Mouse (Mus musculus): Measurements from ENCODE around the gene Xpo6. TPM values are rescaled to one million over a fixed set of nuclear protein-coding genes. Genes with fewer than 3 reads are reported as not detected.

The Xpo6 gene
- polyA plus RNA-seq, 1 experiment: 65.0 TPM

GRCm38 (mm10) chr7:126167426-126167825 is 32.9 kb downstream of the Xpo6 start:
- H3K36me3 ChIP-seq (ENCODE audit: control insufficient read depth, insufficient read depth): peaks cover 25% of the 10 kb centered on the region
- H3K27me3 ChIP-seq (ENCODE audit: control insufficient read depth, insufficient read depth, insufficient read length): no peaks in the 10 kb centered on the region
- TF ChIP-seq CTCF (IDR thresholded peaks at IDR 0.05; ENCODE audit: control insufficient read depth, insufficient read depth, insufficient read length): no peak
- peaks cover 5% of the 10 kb centered on the region for H3K79me3 ChIP-seq (ENCODE audit: low read depth)
- no peak overlapping the region for H3ac ChIP-seq (ENCODE audit: control insufficient read depth, insufficient read length, low read depth)
- H3K79me2 ChIP-seq (ENCODE audit: control insufficient read depth, insufficient read depth): peaks cover 21% of the 10 kb centered on the region
- no peak overlapping the region for H3K4me3 ChIP-seq (ENCODE audit: insufficient read depth, poor library complexity, severe bottlenecking)

GRCm38 (mm10) chr7:126166571-126166970 is 33.7 kb downstream of the Xpo6 start:
- H3K79me2 ChIP-seq (ENCODE audit: control insufficient read depth, insufficient read depth): peaks cover 12% of the 10 kb centered on the region
- TF ChIP-seq USF1 (IDR thresholded peaks at IDR 0.05; ENCODE audit: low read depth): no peak
- no peak for TF ChIP-seq MAX (IDR thresholded peaks at IDR 0.05)
- TF ChIP-seq MYOG (IDR thresholded peaks at IDR 0.05; ENCODE audit: control insufficient read depth, extremely low read depth, insufficient read length): no peak
- no peak for TF ChIP-seq MYOD1 (IDR thresholded peaks at IDR 0.05; ENCODE audit: control insufficient read depth, insufficient read length, low read depth)
- TF ChIP-seq CTCF (IDR thresholded peaks at IDR 0.05; ENCODE audit: control insufficient read depth, insufficient read depth, insufficient read length): no peak
- no peak for TF ChIP-seq CEBPB (IDR thresholded peaks at IDR 0.05; ENCODE audit: low read depth)
- no peak for TF ChIP-seq FOSL1 (IDR thresholded peaks at IDR 0.05; ENCODE audit: insufficient read depth, low read length, poor library complexity, severe bottlenecking)
- H3ac ChIP-seq (ENCODE audit: control insufficient read depth, insufficient read length, low read depth): no peak overlapping the region
- H3K36me3 ChIP-seq (ENCODE audit: control insufficient read depth, insufficient read depth): peaks cover 25% of the 10 kb centered on the region
- H3K4me3 ChIP-seq (ENCODE audit: insufficient read depth, poor library complexity, severe bottlenecking): no peak overlapping the region
- peaks cover 5% of the 10 kb centered on the region for H3K79me3 ChIP-seq (ENCODE audit: low read depth)
- H3K27me3 ChIP-seq (ENCODE audit: control insufficient read depth, insufficient read depth, insufficient read length): no peaks in the 10 kb centered on the region

DNA sequence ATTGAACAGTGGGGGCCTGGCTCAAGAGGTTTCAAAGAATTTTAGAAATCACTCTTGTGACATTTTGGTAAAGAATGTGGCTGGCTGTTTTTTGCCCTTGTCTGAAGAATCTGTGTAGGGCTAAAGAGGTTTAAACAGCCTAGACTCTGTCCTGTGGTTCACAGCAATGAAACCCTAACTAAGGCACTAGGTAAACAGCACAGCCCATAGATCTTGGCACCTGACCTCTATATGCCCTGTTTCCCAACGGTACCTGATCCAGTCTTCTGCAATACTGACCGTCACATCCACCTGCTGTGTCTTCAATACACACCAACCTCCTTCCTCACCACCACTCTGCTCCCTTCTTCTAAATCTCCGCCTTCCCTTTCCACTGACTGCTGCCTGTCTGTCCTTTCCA is 42.1 kb downstream of the Xpo6 start:
- no peak overlapping the region for H3K4me3 ChIP-seq (ENCODE audit: insufficient read depth, poor library complexity, severe bottlenecking)

DNA sequence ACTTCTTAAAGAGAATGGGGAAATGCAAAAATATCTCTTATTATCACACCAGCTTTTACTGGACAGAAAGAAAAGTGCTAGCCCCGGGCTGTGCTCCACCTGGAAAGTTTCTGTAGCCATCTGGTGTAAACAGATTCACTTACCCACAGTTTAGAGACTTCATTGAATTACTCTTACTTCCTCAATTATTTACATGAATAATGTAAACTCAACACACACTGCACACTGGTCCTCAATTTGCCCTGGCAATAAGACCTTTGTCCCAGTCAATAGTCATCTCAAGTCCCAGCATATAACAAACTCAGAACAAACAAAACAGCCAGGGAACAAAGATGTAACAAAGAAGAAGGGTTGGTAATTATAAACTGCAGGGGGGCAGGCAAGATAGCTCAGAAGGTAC is 44.6 kb downstream of the Xpo6 start:
- H3K79me2 ChIP-seq (ENCODE audit: control insufficient read depth, insufficient read depth): no peaks in the 10 kb centered on the region
- H3K4me3 ChIP-seq (ENCODE audit: insufficient read depth, poor library complexity, severe bottlenecking): no peak overlapping the region
- H3K27me3 ChIP-seq (ENCODE audit: control insufficient read depth, insufficient read depth, insufficient read length): no peaks in the 10 kb centered on the region
- H3K79me3 ChIP-seq (ENCODE audit: low read depth): no peaks in the 10 kb centered on the region
- peaks cover 48% of the 10 kb centered on the region for H3K36me3 ChIP-seq (ENCODE audit: control insufficient read depth, insufficient read depth)
- TF ChIP-seq MYOG (IDR thresholded peaks at IDR 0.05; ENCODE audit: control insufficient read depth, extremely low read depth, insufficient read length) (no peak), CTCF (IDR thresholded peaks at IDR 0.05; ENCODE audit: control insufficient read depth, insufficient read depth, insufficient read length) (no peak), MYOD1 (IDR thresholded peaks at IDR 0.05; ENCODE audit: control insufficient read depth, insufficient read length, low read depth) (no peak), FOSL1 (IDR thresholded peaks at IDR 0.05; ENCODE audit: insufficient read depth, low read length, poor library complexity, severe bottlenecking) (no peak)
- H3ac ChIP-seq (ENCODE audit: control insufficient read depth, insufficient read length, low read depth): no peak overlapping the region

More for the DNA sequence above, 42.1 kb downstream of the Xpo6 start:
- no peaks in the 10 kb centered on the region for H3K79me2 ChIP-seq (ENCODE audit: control insufficient read depth, insufficient read depth)
- no peak for TF ChIP-seq MAX (IDR thresholded peaks at IDR 0.05)
- no peak for TF ChIP-seq FOSL1 (IDR thresholded peaks at IDR 0.05; ENCODE audit: insufficient read depth, low read length, poor library complexity, severe bottlenecking)
- no peak for TF ChIP-seq CEBPB (IDR thresholded peaks at IDR 0.05; ENCODE audit: low read depth)
- no peak for TF ChIP-seq MYOD1 (IDR thresholded peaks at IDR 0.05; ENCODE audit: control insufficient read depth, insufficient read length, low read depth)
- no peak for TF ChIP-seq USF1 (IDR thresholded peaks at IDR 0.05; ENCODE audit: low read depth)
- no peak for TF ChIP-seq MYOG (IDR thresholded peaks at IDR 0.05; ENCODE audit: control insufficient read depth, extremely low read depth, insufficient read length)
- TF ChIP-seq CTCF (IDR thresholded peaks at IDR 0.05; ENCODE audit: control insufficient read depth, insufficient read depth, insufficient read length): no peak
- H3K27me3 ChIP-seq (ENCODE audit: control insufficient read depth, insufficient read depth, insufficient read length): no peaks in the 10 kb centered on the region
- H3ac ChIP-seq (ENCODE audit: control insufficient read depth, insufficient read length, low read depth): no peak overlapping the region
- H3K36me3 ChIP-seq (ENCODE audit: control insufficient read depth, insufficient read depth): peaks cover 42% of the 10 kb centered on the region
- H3K79me3 ChIP-seq (ENCODE audit: low read depth): no peaks in the 10 kb centered on the region

DNA sequence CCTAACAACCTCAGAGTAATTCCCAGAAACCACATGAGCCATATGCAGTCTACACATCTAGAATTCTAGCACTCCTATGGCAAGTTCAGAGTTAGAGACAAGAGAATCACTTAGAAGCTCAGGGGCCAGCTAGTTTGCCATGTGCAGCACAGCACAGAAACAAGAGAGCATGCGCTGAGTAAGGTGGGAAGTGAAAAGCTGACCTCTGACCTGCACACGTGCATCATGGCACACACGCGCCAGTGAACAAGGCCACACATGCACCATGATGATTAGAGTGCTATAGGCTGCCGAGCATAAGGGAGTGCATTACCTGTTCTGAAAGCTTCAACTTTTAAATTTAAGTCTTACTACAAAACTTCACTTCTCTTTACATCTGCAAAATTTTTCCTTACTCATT is 45.6 kb downstream of the Xpo6 start:
- no peaks in the 10 kb centered on the region for H3K79me2 ChIP-seq (ENCODE audit: control insufficient read depth, insufficient read depth)
- no peak overlapping the region for H3ac ChIP-seq (ENCODE audit: control insufficient read depth, insufficient read length, low read depth)
- no peak for TF ChIP-seq USF1 (IDR thresholded peaks at IDR 0.05; ENCODE audit: low read depth)
- TF ChIP-seq MAX (IDR thresholded peaks at IDR 0.05): no peak
- TF ChIP-seq MYOG (IDR thresholded peaks at IDR 0.05; ENCODE audit: control insufficient read depth, extremely low read depth, insufficient read length): no peak
- TF ChIP-seq MYOD1 (IDR thresholded peaks at IDR 0.05; ENCODE audit: control insufficient read depth, insufficient read length, low read depth): no peak
- no peak for TF ChIP-seq FOSL1 (IDR thresholded peaks at IDR 0.05; ENCODE audit: insufficient read depth, low read length, poor library complexity, severe bottlenecking)
- TF ChIP-seq CEBPB (IDR thresholded peaks at IDR 0.05; ENCODE audit: low read depth): no peak
- TF ChIP-seq CTCF (IDR thresholded peaks at IDR 0.05; ENCODE audit: control insufficient read depth, insufficient read depth, insufficient read length): no peak
- H3K79me3 ChIP-seq (ENCODE audit: low read depth): no peaks in the 10 kb centered on the region
- H3K4me3 ChIP-seq (ENCODE audit: insufficient read depth, poor library complexity, severe bottlenecking): no peak overlapping the region
- H3K27me3 ChIP-seq (ENCODE audit: control insufficient read depth, insufficient read depth, insufficient read length): no peaks in the 10 kb centered on the region
- H3K36me3 ChIP-seq (ENCODE audit: control insufficient read depth, insufficient read depth): peaks cover 39% of the 10 kb centered on the region

- Histone ChIP-seq H3ac (ENCODE audit: control insufficient read depth, insufficient read length, low read depth) (no peak overlapping the region), H3K4me3 (ENCODE audit: insufficient read depth, poor library complexity, severe bottlenecking) (no peak overlapping the region), H3K79me3 (ENCODE audit: low read depth) (no peaks in the 10 kb centered on the region), H3K79me2 (ENCODE audit: control insufficient read depth, insufficient read depth) (no peaks in the 10 kb centered on the region), H3K36me3 (ENCODE audit: control insufficient read depth, insufficient read depth) (peaks cover 48% of the 10 kb centered on the region), H3K27me3 (ENCODE audit: control insufficient read depth, insufficient read depth, insufficient read length) (no peaks in the 10 kb centered on the region)
- TF ChIP-seq USF1 (IDR thresholded peaks at IDR 0.05; ENCODE audit: low read depth) (no peak), MAX (IDR thresholded peaks at IDR 0.05) (no peak), MYOG (IDR thresholded peaks at IDR 0.05; ENCODE audit: control insufficient read depth, extremely low read depth, insufficient read length) (no peak), CTCF (IDR thresholded peaks at IDR 0.05; ENCODE audit: control insufficient read depth, insufficient read depth, insufficient read length) (no peak), MYOD1 (IDR thresholded peaks at IDR 0.05; ENCODE audit: control insufficient read depth, insufficient read length, low read depth) (no peak), FOSL1 (IDR thresholded peaks at IDR 0.05; ENCODE audit: insufficient read depth, low read length, poor library complexity, severe bottlenecking) (no peak), CEBPB (IDR thresholded peaks at IDR 0.05; ENCODE audit: low read depth) (no peak)
These were observed 48.0 kb downstream of the Xpo6 start for GRCm38 (mm10) chr7:126152324-126152723.

Data from C2C12 (cell line).